Mouse (Mus musculus) hindbrain, embryonic 16.5 days (tissue): ENCODE results near the gene Wrnip1. TPM values are rescaled to one million over a fixed set of nuclear protein-coding genes. Genes with fewer than 3 reads are reported as not detected.

Source experiments
- ATAC-seq: fragments of 200-750 bp; cut with Nextera tagmentation; 2 replicates; pipeline ENCODE4 v1.8.0; 2017; ENCODE audit warnings: moderate TSS enrichment, moderate library complexity
- H3K27ac ChIP-seq: fragments of 300-500 bp; sonication (generic); 2 replicates; pipeline ENCODE4 v1.5.1; 2014; ENCODE audit warnings: low read depth, mild to moderate bottlenecking, control low read depth, low read length, moderate library complexity
- H3K27me3 ChIP-seq: fragments of 300-500 bp; sonication (generic); replicated peaks from 2 replicates; pipeline ENCODE4 v1.6.1; 2014; ENCODE audit warnings: low read length; ENCODE audit not compliant: control insufficient read depth, insufficient read depth
- H3K36me3 ChIP-seq: fragments of 300-500 bp; sonication (generic); 2 replicates; pipeline ENCODE4 v1.6.1; 2014; ENCODE audit warnings: mild to moderate bottlenecking, low read length, moderate library complexity, mixed read lengths; ENCODE audit not compliant: control insufficient read depth, insufficient read depth
- H3K4me1 ChIP-seq: fragments of 300-500 bp; sonication (generic); 2 replicates; pipeline ENCODE4 v1.6.1; 2014; ENCODE audit warnings: low read depth, low read length; ENCODE audit not compliant: control insufficient read depth, insufficient read depth
- H3K4me2 ChIP-seq: fragments of 300-500 bp; sonication (generic); 2 replicates; pipeline ENCODE4 v1.6.1; 2014; ENCODE audit warnings: mild to moderate bottlenecking, low read length, control low read depth, moderate library complexity
- H3K4me3 ChIP-seq: fragments of 300-500 bp; sonication (generic); 2 replicates; pipeline ENCODE4 v1.5.1; 2014; ENCODE audit warnings: mild to moderate bottlenecking, low read length, control low read depth, moderate library complexity
- H3K9ac ChIP-seq: fragments of 300-500 bp; sonication (generic); 2 replicates; pipeline ENCODE4 v1.6.1; 2014; ENCODE audit warnings: low read depth, mild to moderate bottlenecking, control low read depth, low read length, moderate library complexity
- H3K9me3 ChIP-seq: fragments of 300-500 bp; sonication (generic); 2 replicates; pipeline ENCODE4 v1.6.1; 2014; ENCODE audit warnings: mild to moderate bottlenecking, low read length, moderate library complexity; ENCODE audit not compliant: control insufficient read depth
- WGBS: fragments of 180-500 bp; shearing (Covaris S2); extraction: QIAGEN DNeasy Blood & Tissue Kit; methylation state at CpG from one replicate; pipeline ENCODE4 v1.1.7; 2014; 5-methylcytosine and 5-hydroxymethylcytosine counted together
- polyA plus RNA-seq: library from polyadenylated mRNA; unstranded; fragments of >200 nt; fragmentation: Nextera tagmentation; extraction: Ambion mirVana; gene quantifications from 2 replicates; pipeline ENCODE4 v1.2.1, GENCODE M21; 2015

Gene Wrnip1
- polyA plus RNA-seq, 1 experiment from 2014 or later = 35.6 TPM

DNA sequence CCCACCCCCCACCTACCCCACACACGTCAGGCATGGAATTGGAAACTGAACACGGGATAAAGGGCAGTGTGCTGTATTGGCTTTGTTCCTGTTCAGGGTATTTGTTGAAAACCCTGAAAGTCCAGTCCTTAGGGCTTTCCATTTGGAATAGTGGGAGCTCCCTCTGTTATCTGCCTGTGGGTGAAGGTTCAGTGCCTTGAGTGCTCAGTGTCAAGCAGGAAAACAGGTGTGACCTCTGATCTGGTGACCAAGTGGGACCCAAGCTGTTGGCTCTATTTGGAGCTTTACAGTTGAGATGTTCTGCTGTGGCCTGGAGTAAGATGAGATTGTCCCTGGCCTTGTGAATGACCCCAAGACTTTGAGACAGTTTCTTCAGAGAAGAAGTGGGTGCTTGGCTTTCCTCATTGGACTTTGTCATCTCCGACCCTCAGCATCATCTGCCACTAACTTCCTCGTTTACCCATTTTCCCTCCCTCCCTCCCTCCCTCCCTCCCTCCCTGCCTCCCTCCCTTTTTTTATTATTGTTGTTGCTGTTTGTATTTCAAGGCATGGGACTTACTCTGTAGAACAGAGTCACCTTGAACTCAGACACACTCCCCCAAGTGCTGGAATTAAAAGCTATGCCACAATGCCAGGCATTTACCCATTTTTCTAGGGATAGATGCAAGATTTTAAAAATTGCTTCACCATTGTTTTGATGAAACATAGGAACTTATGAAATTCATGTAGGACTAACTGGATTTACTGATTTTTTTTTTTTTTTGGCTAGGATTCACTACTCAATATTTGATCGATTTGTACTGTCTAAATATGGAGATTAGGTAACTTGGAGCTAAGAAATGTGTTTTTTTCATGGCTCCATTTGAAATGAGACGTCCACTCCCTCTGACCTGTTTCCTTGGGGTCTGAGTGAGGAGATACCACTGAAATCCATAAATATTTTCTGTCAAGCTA lies 22.8 kb downstream of the Wrnip1 start:
- H3K4me2 ChIP-seq = no peak overlapping the region
- no peak overlapping the region for H3K9ac ChIP-seq
- WGBS = 77% methylated on average over 6 of the region's 6 CpGs

GRCm38 (mm10) chr13:32825546-32825945 lies 23.7 kb downstream of the Wrnip1 start:
- Histone ChIP-seq H3K4me1 (no peaks in the 10 kb centered on the region), H3K4me2 (no peak overlapping the region), H3K27ac (no peak overlapping the region), H3K27me3 (no peaks in the 10 kb centered on the region), H3K36me3 (peaks cover 3% of the 10 kb centered on the region; the same call in 1 of the 2 replicates), H3K9ac (no peak overlapping the region), H3K4me3 (no peak overlapping the region), H3K9me3 (no peaks in the 10 kb centered on the region)
- ATAC-seq = no peak
- WGBS = 93% methylated on average over 8 of the region's 8 CpGs

More for the DNA sequence above, 22.8 kb downstream of the Wrnip1 start:
- Histone ChIP-seq H3K36me3 (peaks cover 10% of the 10 kb centered on the region), H3K27ac (no peak overlapping the region), H3K9me3 (no peaks in the 10 kb centered on the region), H3K4me1 (no peaks in the 10 kb centered on the region), H3K27me3 (no peaks in the 10 kb centered on the region), H3K4me3 (no peak overlapping the region)
- no peak for ATAC-seq

DNA sequence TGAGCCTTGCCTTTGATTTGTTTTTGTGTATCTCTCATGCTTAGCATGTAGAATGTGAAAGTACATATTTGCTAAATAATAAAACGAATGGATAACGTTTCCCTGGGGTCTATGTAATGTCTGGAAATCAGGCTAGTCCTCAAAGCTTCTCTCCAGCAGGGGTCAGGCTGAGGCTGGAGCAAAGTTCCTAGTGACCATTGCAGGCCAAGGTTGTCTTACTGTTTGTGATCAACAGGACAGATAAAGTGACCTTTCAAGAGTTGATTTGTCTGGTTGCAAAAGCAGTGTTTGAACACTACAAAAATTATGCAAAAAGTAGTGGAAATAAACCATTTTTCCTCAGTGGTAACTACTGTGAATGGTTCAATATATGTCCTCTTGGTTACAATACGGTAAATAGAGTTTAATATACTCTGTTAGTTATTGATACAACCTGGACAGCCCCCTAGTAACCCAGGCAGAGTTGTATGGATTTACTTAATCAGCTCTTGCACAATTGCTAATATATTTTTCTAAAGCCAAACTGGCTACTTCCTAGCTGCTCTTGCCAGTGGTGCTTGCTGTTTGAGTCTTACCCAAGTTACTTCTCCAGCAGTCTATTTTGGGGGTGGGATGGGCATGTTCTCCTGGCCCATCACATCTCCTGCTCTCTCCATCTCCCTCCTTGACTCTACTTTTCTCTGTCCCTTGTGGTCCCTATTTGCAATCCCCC lies 25.4 kb downstream of the Wrnip1 start:
- Histone ChIP-seq H3K4me3 (no peak overlapping the region), H3K4me2 (no peak overlapping the region), H3K9me3 (no peaks in the 10 kb centered on the region), H3K4me1 (no peaks in the 10 kb centered on the region), H3K9ac (no peak overlapping the region), H3K27ac (no peak overlapping the region), H3K27me3 (no peaks in the 10 kb centered on the region), H3K36me3 (no peaks in the 10 kb centered on the region; the same call in 1 of the 2 replicates)
- no peak for ATAC-seq
- WGBS = 75% methylated on average over 3 of the region's 3 CpGs

- Histone ChIP-seq H3K27ac (no peak overlapping the region), H3K4me2 (no peak overlapping the region), H3K4me1 (no peaks in the 10 kb centered on the region), H3K36me3 (no peaks in the 10 kb centered on the region), H3K9ac (no peak overlapping the region), H3K27me3 (no peaks in the 10 kb centered on the region), H3K4me3 (no peak overlapping the region), H3K9me3 (no peaks in the 10 kb centered on the region)
- no peak for ATAC-seq
- 64% methylated on average over 4 of the region's 4 CpGs for WGBS
Measured at GRCm38 (mm10) chr13:32827951-32828350, 26.1 kb downstream of the Wrnip1 start.

DNA sequence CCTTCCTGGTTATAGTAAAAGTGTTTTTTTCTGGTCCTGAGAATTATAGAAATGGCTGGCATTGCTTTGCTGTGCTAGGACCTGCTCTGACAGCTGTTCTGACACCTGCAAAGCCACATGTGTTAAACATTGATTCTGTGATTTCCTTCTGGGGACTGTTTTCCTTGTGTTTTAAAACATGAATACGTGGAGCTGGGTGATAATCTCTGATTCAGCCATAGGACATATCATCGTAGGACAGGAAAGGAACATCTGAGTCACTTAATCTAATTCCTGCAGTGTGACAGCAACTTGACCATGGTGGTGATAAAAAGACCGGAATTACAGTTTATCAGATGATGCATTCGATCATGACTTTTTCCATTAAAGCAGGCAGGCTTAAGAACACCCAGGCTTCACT lies 27.0 kb downstream of the Wrnip1 start:
- no peaks in the 10 kb centered on the region for H3K9me3 ChIP-seq
- no peak for ATAC-seq
- WGBS = 88% methylated on average over 4 of the region's 4 CpGs

DNA sequence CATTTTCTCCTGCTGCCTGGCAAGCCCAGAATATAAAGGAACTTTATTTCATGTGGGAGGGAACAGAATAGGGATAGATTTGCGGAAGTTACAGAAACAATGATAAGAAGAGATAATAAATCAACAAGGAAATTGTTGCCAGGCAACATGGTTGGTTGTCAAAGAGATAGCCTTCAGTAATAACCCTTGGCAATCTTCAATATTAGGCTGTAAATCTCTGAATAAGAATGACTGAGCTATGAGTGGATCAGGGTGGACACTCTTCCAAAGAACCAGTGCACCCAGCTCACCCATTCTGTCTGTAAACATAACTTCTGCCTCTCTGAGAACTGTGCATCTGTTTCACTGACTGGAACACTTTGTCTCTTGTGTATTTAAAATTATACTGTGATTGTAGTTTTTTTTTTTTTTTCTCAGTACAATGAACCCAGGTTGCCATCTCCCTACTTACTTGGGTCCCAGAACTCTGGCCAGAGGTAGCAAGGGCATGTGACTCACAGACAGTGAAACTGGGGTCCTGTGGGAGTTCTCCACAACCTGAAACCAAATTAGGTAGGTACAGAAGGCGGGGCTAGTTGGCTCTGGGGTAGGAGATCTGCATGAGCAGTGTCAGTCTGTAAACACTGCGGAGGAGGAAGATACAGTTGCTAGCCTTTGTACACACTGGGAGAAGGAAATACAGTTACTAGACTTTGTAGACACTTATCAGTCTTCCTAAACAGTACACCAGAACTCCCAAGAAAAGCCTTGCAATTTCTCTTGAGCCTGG lies 29.9 kb downstream of the Wrnip1 start:
- WGBS = 72% methylated on average over 3 of the region's 3 CpGs
- no peak overlapping the region for H3K27ac ChIP-seq
- no peaks in the 10 kb centered on the region for H3K9me3 ChIP-seq
- no peaks in the 10 kb centered on the region for H3K27me3 ChIP-seq
- ATAC-seq = no peak
- no peaks in the 10 kb centered on the region for H3K4me1 ChIP-seq
- no peak overlapping the region for H3K9ac ChIP-seq
- no peaks in the 10 kb centered on the region for H3K36me3 ChIP-seq
- H3K4me2 ChIP-seq = no peak overlapping the region
- no peak overlapping the region for H3K4me3 ChIP-seq

More for the DNA sequence above, 27.0 kb downstream of the Wrnip1 start:
- H3K27me3 ChIP-seq = no peaks in the 10 kb centered on the region
- H3K27ac ChIP-seq = no peak overlapping the region
- H3K36me3 ChIP-seq = no peaks in the 10 kb centered on the region
- no peak overlapping the region for H3K9ac ChIP-seq
- H3K4me2 ChIP-seq = no peak overlapping the region
- H3K4me1 ChIP-seq = no peaks in the 10 kb centered on the region
- no peak overlapping the region for H3K4me3 ChIP-seq

- Histone ChIP-seq H3K9me3 (no peaks in the 10 kb centered on the region), H3K4me2 (no peak overlapping the region), H3K27me3 (no peaks in the 10 kb centered on the region), H3K9ac (no peak overlapping the region), H3K36me3 (no peaks in the 10 kb centered on the region), H3K4me3 (no peak overlapping the region), H3K4me1 (no peaks in the 10 kb centered on the region), H3K27ac (no peak overlapping the region)
- 73% methylated on average over 3 of the region's 3 CpGs for WGBS
- ATAC-seq = no peak
Measured at GRCm38 (mm10) chr13:32832776-32833175, 30.9 kb downstream of the Wrnip1 start.

- Histone ChIP-seq H3K4me3 (no peak overlapping the region), H3K27me3 (no peaks in the 10 kb centered on the region), H3K4me2 (no peak overlapping the region), H3K27ac (no peak overlapping the region), H3K9ac (no peak overlapping the region), H3K9me3 (no peaks in the 10 kb centered on the region), H3K36me3 (no peaks in the 10 kb centered on the region), H3K4me1 (no peaks in the 10 kb centered on the region)
- 71% methylated on average over 6 of the region's 6 CpGs for WGBS
- ATAC-seq = no peak
Measured at GRCm38 (mm10) chr13:32833237-32833636, 31.4 kb downstream of the Wrnip1 start.

- 88% methylated on average over 5 of the region's 5 CpGs for WGBS
- Histone ChIP-seq H3K9me3 (no peaks in the 10 kb centered on the region), H3K27me3 (no peaks in the 10 kb centered on the region), H3K9ac (no peak overlapping the region), H3K27ac (no peak overlapping the region), H3K4me2 (no peak overlapping the region), H3K4me3 (no peak overlapping the region), H3K36me3 (no peaks in the 10 kb centered on the region), H3K4me1 (no peaks in the 10 kb centered on the region)
- ATAC-seq = no peak
Measured at GRCm38 (mm10) chr13:32834513-32834912, 32.7 kb downstream of the Wrnip1 start.
